Mouse (Mus musculus): ENCODE results near the gene Anp32b. TPM values are rescaled to one million over a fixed set of nuclear protein-coding genes. Genes with fewer than 3 reads are reported as not detected.

The Anp32b gene
- total and polyA plus RNA-seq, 2 experiments = 3.5 to 7.1 TPM

- Histone ChIP-seq H3K36me3 (ENCODE audit: control insufficient read depth, insufficient read depth, low read length) (no peaks in the 10 kb centered on the region; the same call in 1 of the 2 replicates), H3K9ac (ENCODE audit: low read depth, low read length) (no peak overlapping the region)
These were observed 3.6 kb downstream of the Anp32b start for GRCm38 (mm10) chr4:46454097-46454864.

DNA sequence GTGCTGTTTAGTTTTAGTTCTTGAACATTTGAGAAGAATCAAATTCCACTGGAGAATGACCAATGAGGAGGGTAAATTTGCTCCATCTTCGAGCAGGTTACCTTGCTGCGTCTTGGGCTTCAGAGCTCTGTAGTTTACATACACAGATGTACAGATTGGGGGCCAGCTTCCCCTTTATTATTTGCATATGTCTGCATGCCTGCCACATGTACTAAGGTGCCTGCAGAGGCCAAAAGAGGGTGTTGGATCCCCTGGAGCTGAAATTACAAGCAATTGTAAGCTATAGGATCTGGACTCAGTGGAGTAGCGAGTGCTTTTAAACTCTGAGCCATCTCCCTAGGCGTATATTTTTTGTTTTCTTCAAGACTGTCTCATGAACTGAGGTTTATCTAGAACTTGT, 6.1 kb downstream of the Anp32b start:
- H3K36me3 ChIP-seq (ENCODE audit: control insufficient read depth, insufficient read depth, low read length) = peaks cover 7% of the 10 kb centered on the region
- no peak for DNase-seq (ENCODE audit: extremely low read depth, low read depth, low spot score)
- no peaks in the 10 kb centered on the region for H3K27me3 ChIP-seq (ENCODE audit: control insufficient read depth, insufficient read depth, low read length)
- H3K27ac ChIP-seq (replicated peaks; ENCODE audit: insufficient read depth, low read depth, low read length) = no peak overlapping the region
- peaks cover 18% of the 10 kb centered on the region for H3K4me1 ChIP-seq (ENCODE audit: control insufficient read depth, insufficient read depth, low read length)
- H3K9ac ChIP-seq (ENCODE audit: low read depth, low read length) = no peak overlapping the region
- no peak overlapping the region for H3K4me3 ChIP-seq (ENCODE audit: insufficient read depth, low read depth, low read length)
- 91% methylated on average over 4 of the region's 4 CpGs for WGBS
- peaks cover 49% of the 10 kb centered on the region for H3K79me2 ChIP-seq (ENCODE audit: control insufficient read depth, insufficient read depth, low read length)
- no peak for TF ChIP-seq CTCF (IDR thresholded peaks at IDR 0.05; ENCODE audit: low read depth, low read length)
- TF ChIP-seq POLR2A (IDR thresholded peaks at IDR 0.05; ENCODE audit: extremely low read depth, insufficient read depth, low read length) = no peak

More at GRCm38 (mm10) chr4:46454097-46454864, 3.6 kb downstream of the Anp32b start:
- no peak overlapping the region for H3K4me3 ChIP-seq (ENCODE audit: insufficient read depth, low read depth, low read length)
- 78% methylated on average over 5 of the region's 5 CpGs for WGBS
- TF ChIP-seq POLR2A (IDR thresholded peaks at IDR 0.05; ENCODE audit: extremely low read depth, insufficient read depth, low read length) = no peak
- no peak for TF ChIP-seq CTCF (IDR thresholded peaks at IDR 0.05; ENCODE audit: low read depth, low read length)
- no peak for DNase-seq (ENCODE audit: extremely low read depth, low read depth, low spot score)
- H3K27ac ChIP-seq (replicated peaks; ENCODE audit: insufficient read depth, low read depth, low read length) = no peak overlapping the region
- peaks cover 18% of the 10 kb centered on the region for H3K4me1 ChIP-seq (ENCODE audit: control insufficient read depth, insufficient read depth, low read length)
- H3K79me2 ChIP-seq (ENCODE audit: control insufficient read depth, insufficient read depth, low read length) = peaks cover 49% of the 10 kb centered on the region
- no peaks in the 10 kb centered on the region for H3K27me3 ChIP-seq (ENCODE audit: control insufficient read depth, insufficient read depth, low read length)

GRCm38 (mm10) chr4:46457186-46457585, 6.5 kb downstream of the Anp32b start:
- TF ChIP-seq POLR2A (IDR thresholded peaks at IDR 0.05; ENCODE audit: extremely low read depth, insufficient read depth, low read length) = no peak
- no peak for TF ChIP-seq CTCF (IDR thresholded peaks at IDR 0.05; ENCODE audit: low read depth, low read length)
- DNase-seq (ENCODE audit: extremely low read depth, low read depth, low spot score) = no peak
- WGBS = 94% methylated on average over 3 of the region's 3 CpGs
- H3K4me3 ChIP-seq (ENCODE audit: insufficient read depth, low read depth, low read length) = no peak overlapping the region
- H3K27me3 ChIP-seq (ENCODE audit: control insufficient read depth, insufficient read depth, low read length) = no peaks in the 10 kb centered on the region
- H3K79me2 ChIP-seq (ENCODE audit: control insufficient read depth, insufficient read depth, low read length) = peaks cover 47% of the 10 kb centered on the region
- no peak overlapping the region for H3K9ac ChIP-seq (ENCODE audit: low read depth, low read length)
- peaks cover 18% of the 10 kb centered on the region for H3K4me1 ChIP-seq (ENCODE audit: control insufficient read depth, insufficient read depth, low read length)
- no peak overlapping the region for H3K27ac ChIP-seq (replicated peaks; ENCODE audit: insufficient read depth, low read depth, low read length)
- peaks cover 7% of the 10 kb centered on the region for H3K36me3 ChIP-seq (ENCODE audit: control insufficient read depth, insufficient read depth, low read length)

DNA sequence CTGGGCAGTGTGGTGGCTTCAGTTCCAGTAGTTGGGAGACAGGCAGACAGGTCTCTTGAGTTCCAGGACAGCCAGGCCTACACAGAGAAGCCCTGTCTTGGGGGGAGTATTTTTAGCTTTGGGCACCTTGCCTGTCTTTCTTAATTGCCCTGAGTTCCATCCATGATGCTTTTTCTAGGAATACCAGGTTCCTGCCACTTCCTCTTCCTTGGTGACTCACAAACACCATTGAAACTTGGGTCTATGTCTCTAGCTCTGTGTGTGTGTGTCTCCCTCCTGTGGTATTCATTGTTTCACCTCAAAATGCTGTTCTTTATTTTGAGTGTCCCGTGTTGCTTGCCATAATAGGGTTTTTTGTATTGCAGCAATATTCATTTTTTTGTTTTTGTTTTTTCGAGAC, 7.7 kb downstream of the Anp32b start:
- H3K79me2 ChIP-seq (ENCODE audit: control insufficient read depth, insufficient read depth, low read length) = peaks cover 36% of the 10 kb centered on the region
- H3K4me3 ChIP-seq (ENCODE audit: insufficient read depth, low read depth, low read length) = no peak overlapping the region
- H3K27me3 ChIP-seq (ENCODE audit: control insufficient read depth, insufficient read depth, low read length) = no peaks in the 10 kb centered on the region
- 81% methylated on average over 2 of the region's 2 CpGs for WGBS
- H3K36me3 ChIP-seq (ENCODE audit: control insufficient read depth, insufficient read depth, low read length) = peaks cover 13% of the 10 kb centered on the region
- TF ChIP-seq CTCF (IDR thresholded peaks at IDR 0.05; ENCODE audit: low read depth, low read length) (no peak), POLR2A (IDR thresholded peaks at IDR 0.05; ENCODE audit: extremely low read depth, insufficient read depth, low read length) (no peak)
- no peak overlapping the region for H3K9ac ChIP-seq (ENCODE audit: low read depth, low read length)
- DNase-seq (ENCODE audit: extremely low read depth, low read depth, low spot score) = no peak
- no peak overlapping the region for H3K27ac ChIP-seq (replicated peaks; ENCODE audit: insufficient read depth, low read depth, low read length)
- peaks cover 8% of the 10 kb centered on the region for H3K4me1 ChIP-seq (ENCODE audit: control insufficient read depth, insufficient read depth, low read length)

GRCm38 (mm10) chr4:46463130-46463830, 12.6 kb downstream of the Anp32b start:
- Histone ChIP-seq H3K27me3 (ENCODE audit: control insufficient read depth, insufficient read depth, low read length) (no peaks in the 10 kb centered on the region), H3K36me3 (ENCODE audit: control insufficient read depth, insufficient read depth, low read length) (peaks cover 50% of the 10 kb centered on the region), H3K4me1 (ENCODE audit: control insufficient read depth, insufficient read depth, low read length) (no peaks in the 10 kb centered on the region), H3K27ac (replicated peaks; ENCODE audit: insufficient read depth, low read depth, low read length) (no peak overlapping the region), H3K79me2 (ENCODE audit: control insufficient read depth, insufficient read depth, low read length) (peaks cover under 1% of the 10 kb centered on the region; the same call in 1 of the 2 replicates), H3K9ac (ENCODE audit: low read depth, low read length) (no peak overlapping the region), H3K4me3 (ENCODE audit: insufficient read depth, low read depth, low read length) (no peak overlapping the region)
- 85% methylated on average over 7 of the region's 7 CpGs for WGBS
- TF ChIP-seq POLR2A (IDR thresholded peaks at IDR 0.05; ENCODE audit: extremely low read depth, insufficient read depth, low read length) (no peak), CTCF (IDR thresholded peaks at IDR 0.05; ENCODE audit: low read depth, low read length) (peak; percentile 72)
- peak; percentile 31 for DNase-seq (ENCODE audit: extremely low read depth, low read depth, low spot score)

Data from liver, adult 2 months (tissue).